Mouse (Mus musculus) megakaryocyte-erythroid progenitor cell, adult 5 weeks (primary cell): Measurements from ENCODE around the gene Nrcam. TPM values are rescaled to one million over a fixed set of nuclear protein-coding genes. Genes with fewer than 3 reads are reported as not detected.

Experiments
- polyA plus RNA-seq: library from polyadenylated mRNA; stranded (reverse); fragments of >175 nt; gene quantifications from 2 replicates; pipeline ENCODE4 v1.2.3, GENCODE M21; 2012

Nrcam gene
- 0.02 and 0.04 TPM in 2 replicates for polyA plus RNA-seq

DNA sequence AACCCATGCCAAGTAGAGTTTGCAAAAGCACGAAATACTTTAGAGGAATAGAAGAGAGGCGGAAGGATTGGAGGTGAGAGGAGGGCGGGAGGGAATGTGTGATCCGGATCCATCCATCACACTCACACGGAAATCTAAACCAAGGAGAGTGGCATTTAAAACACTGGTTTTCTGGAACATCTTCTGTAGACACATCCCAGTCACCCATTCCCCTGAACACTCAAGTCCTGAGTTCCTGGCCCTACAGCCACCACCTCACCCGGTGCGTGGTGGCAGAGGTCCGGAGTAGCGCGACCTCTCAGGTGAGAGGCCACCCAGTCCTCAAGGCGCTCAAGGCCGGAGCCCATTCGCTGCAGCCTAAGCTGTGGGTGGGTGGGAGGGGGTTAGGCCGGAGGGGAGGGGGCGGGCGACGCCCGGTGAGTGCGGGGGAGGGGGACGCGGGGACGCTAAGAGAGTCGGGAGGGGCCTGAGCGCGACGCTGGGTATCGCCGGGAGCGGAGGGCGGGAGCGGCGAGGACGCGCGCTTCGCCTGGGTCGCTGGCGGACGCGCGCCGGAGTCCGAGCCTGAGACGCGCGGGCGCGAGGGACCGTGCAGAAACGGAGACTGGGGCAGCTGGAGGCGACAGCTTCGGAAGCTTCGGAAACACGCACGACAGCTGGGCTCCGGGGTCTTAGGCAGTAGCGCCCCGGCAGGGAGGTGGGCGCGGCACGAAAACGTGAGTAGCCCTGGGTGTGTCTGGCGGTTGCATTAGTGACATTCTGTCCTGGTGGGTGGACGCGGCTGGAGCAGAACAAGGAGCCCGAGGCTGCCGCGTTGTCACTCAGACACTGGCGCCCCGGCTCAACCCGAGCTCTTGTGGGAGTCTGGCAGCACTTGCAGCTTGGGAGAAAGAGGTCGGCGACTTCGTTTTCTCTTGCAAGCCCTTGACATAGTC, at the start of gene Nrcam:
Nrcam (plus strand) TSS at position 505 of the 935 bp plus-strand sequence.

Other genes starting within 250 kb of the Nrcam start
- 27.5 and 41.0 TPM in 2 replicates for gene Dnajb9, start 118.6 kb upstream of the Nrcam start, polyA plus RNA-seq
- 9.4 and 10.4 TPM in 2 replicates for gene Pnpla8, start 107.5 kb upstream of the Nrcam start, polyA plus RNA-seq